Mouse (Mus musculus): ENCODE results near the gene Bid.
A peak's percentile ranks its signal among the peaks of the same experiment; 100 is the strongest.
"Not testable (repeated sequence)": the region's sequence is repeated elsewhere in the genome, so short reads cannot be mapped to it uniquely, and the experiment has no call there.

Bid gene

DNA sequence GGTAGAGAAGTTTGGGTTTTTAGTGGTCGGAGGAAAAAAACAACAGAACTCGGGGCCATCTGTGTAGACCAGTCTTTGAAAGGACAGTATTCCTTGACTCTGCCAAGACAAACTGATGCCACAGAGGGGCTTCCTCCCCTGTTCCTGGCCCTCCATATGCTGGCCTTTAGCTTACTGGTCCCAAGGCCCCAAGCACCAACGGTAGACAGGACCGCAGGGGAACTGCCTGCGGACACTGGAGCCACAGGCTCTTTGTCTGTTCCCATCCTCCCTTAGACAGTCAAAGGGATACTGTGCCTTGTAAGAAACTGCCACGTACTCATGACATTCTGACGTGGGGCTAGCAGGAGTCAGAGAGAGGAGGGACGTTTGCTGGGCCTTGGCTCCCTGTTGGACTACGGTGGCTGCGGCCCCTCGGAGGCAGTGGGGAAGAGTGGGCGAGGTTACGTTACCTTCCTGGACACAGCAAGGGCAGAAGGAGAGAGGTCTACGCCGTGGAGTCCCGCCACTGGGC is 20.5 kb upstream of the Bid start:
- no peak for DNase-seq (ENCODE audit: low read depth, low spot score)

- no peak for DNase-seq (ENCODE audit: low read depth, low spot score)
Measured at GRCm38 (mm10) chr6:120934176-120934575, 17.5 kb upstream of the Bid start.

DNA sequence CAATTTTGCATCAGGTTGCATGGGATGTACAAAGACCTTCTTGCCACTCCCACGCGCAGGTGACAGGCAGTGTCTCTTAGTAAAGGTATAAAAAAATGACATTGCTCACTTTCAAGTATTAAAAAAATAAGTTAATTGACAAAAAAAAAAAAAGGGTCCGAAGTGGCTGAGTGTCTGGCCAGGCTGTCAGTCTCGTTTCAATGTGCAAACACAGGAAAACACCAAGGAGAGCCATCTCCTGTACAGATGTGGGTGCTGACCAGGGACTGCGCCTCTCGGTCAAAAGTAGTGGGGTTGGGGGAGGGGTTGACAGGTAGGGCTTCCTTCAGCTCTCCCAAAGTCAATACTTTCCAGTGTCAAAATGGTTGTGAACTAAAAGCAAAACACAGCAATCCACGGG is 17.0 kb upstream of the Bid start:
- no peak for DNase-seq (ENCODE audit: low read depth, low spot score)

DNA sequence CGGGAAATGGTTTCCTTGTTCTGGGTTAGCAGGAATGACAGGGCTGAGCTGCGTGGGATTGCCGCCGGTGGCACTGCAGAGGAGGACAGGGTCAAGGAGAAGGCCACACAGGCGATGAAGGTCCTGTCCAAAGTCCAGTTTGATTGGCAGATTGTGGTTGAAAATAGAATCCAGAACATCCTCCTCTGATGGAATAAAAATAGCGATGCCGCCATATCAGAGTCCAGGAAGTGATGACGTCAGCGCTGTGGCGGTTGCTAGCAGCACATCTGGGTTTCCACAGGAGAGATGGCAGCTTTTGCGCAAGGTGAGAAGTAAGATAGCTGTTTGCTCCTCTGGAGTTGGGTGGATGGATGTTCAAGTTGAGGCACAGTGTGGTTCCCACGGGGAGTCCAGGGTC is 15.9 kb upstream of the Bid start:
- no peak for DNase-seq (ENCODE audit: low read depth, low spot score)

DNA sequence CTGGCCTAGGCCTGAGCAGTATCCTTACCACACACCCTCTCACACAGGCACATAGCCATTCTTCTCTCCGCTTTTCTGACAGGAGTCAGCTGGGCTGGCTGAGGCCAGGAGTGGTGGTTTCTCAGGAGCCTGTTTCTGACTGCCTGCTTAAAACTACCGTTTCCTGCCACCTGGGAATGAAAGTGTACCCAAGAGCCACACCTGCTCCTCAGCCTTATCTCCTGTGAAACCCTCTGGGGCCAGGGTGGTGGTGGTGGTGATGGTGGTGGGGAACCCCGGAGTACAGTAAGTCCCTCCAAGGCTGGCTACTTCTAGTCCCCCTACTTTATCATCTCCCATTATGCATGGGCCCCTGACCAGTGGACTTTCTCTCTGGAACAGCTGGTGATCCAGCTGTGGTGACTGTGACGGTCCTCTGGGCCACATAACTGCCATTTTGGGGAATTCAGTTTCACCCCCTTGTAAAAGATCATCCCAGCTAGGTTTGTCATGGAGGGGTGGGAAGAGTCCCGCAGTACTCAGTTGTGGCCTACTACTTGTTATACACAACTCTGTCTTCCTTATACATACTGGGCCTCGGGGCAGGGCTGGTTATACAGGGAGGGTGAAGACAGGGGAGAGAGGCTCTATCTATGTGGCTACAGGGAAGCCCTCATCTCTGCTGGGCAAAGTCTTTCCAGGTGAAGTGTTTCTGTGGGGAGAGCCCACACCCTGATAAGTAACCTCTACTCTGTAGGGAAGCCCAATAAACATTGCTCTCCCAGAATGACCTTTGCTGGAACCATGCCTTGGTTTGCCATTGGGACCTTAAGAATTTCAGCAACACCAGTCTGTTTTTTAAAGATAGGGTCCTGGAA is 14.0 kb upstream of the Bid start:
- no peak for DNase-seq (ENCODE audit: low read depth, low spot score)

GRCm38 (mm10) chr6:120929421-120929820 is 12.8 kb upstream of the Bid start:
- no peak for DNase-seq (ENCODE audit: low read depth, low spot score)

DNA sequence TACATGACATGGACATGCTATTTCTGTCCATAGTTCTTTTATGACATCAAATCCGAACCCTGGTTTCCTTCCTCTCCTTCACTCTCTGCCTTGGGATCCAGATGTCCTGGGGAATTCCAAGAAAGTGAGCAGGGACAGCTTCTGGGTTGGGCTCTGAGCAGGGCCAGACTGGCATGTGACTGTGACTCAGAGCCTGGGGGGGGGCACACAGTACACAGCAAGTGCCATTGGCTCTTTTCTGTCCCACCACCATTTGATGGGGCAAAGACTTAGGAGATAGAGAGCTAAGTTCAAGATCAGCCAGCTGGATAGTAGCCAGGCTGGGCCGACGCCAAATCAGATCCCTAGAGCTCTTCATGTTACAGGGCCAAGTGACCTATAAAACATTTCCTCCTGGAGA is 11.1 kb upstream of the Bid start:
- DNase-seq (ENCODE audit: low read depth, low spot score) = no peak

DNA sequence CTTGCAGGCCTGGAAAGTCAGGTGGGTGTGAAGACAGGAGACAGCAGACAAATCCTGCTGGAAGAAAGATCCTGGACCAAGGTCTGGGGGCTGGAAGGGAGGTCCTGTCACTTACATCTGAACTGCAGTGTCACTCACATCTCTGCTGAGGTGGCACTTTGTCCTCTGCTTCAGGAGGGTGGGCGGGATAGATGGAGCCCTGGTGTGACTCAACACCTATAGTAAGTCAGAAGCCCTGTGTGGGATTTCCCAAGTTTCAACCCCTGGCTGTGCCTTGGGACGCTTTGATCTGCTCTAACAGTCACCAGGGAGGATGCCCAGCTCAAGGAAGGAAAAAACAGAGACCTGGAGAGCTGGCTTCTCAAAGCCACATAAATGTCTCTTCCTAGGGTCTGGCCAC is 10.2 kb upstream of the Bid start:
- no peak for DNase-seq (ENCODE audit: low read depth, low spot score)

DNA sequence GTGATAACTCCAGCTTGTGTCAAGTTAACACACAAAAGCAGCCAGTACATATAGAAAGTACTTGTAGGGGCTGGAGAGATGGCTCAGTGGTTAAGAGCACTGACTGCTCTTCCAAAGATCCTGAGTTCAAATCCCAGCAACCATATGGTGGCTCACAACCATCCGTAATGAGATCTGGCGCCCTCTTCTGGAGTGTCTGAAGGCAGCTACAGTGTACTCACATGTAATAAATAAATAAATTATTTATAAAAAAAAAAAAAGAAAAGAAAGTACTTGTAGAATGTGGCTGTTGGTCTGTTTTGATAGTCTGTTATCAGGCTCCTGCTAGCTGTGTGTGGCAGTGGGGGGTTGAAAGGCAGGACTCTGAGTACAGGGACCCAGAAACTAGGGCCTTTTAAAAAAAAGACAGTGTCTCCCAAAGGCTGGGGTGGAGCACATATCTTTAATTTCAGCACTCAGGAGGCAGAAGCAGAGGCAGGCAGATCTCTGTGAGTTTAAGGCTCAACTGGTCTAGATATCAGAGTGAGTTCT is 8.2 kb upstream of the Bid start:
- not testable (repeated sequence) for DNase-seq (ENCODE audit: low read depth, low spot score)

DNA sequence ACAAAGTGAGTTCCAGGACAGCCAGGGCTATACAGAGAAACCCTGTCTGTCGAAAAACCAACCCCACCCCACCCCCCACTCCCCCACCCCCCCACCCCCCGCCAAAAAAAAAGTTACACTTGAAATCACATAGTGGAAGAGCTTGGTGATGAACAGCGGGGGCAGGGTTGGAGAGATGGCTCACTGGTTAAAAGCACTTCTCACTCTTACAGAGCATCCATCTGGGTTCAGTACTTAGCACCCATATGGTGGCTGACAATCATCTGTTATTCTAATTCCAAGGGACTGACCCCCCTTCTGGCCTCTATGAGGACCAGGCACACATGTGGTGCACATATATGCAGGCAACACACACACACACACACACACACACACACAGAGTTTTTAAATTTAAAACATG is 1.3 kb upstream of the Bid start:
- DNase-seq (ENCODE audit: low read depth, low spot score) = no peak

- DNase-seq (ENCODE audit: low read depth, low spot score) = not testable (repeated sequence)
Measured at GRCm38 (mm10) chr6:120916972-120917881, 574 bp upstream of the Bid start.

- DNase-seq (ENCODE audit: low read depth, low spot score) = no peak
Measured at GRCm38 (mm10) chr6:120915649-120915975, 1.0 kb downstream of the Bid start.

DNA sequence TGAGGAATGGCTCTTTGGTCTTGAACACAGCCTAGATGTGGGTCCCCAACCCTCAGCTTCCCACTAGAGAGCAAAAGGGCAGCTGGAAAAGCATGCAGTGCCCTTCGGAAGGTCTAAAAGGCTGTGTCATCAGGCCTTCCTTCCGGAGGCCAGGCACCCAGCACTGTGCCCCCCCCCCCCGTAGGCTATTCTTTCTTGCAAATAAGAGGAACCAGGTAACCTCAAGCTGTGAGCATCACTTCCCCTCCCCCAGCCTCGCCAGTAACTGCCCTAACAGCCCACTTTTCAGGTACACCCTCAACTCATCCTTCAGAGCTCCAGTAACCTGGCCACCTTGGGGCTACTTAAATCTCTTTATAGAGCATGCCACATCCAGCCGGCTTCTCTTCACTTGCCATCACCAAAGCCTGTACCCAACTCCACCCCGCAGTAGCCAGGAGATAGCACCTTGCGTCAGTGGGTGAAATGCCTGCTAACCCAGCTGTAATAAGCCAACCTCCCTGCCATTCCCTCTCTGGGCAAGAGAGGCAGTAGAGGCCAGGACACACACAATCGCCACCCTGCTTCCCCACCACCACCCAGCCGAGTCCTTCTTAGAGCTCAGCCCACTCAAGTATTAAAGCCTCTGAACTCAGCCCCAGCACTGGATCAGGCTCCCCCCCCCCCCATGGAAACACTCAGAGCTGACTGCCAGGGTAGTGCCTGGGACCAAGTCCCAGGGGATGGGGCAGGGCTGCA is 1.6 kb downstream of the Bid start:
- peak; percentile 66 for DNase-seq (ENCODE audit: low read depth, low spot score)

GRCm38 (mm10) chr6:120914533-120914910 is 2.1 kb downstream of the Bid start:
- no peak for DNase-seq (ENCODE audit: low read depth, low spot score)

- no peak for DNase-seq (ENCODE audit: low read depth, low spot score)
Measured at GRCm38 (mm10) chr6:120913783-120914182, 2.9 kb downstream of the Bid start.

DNA sequence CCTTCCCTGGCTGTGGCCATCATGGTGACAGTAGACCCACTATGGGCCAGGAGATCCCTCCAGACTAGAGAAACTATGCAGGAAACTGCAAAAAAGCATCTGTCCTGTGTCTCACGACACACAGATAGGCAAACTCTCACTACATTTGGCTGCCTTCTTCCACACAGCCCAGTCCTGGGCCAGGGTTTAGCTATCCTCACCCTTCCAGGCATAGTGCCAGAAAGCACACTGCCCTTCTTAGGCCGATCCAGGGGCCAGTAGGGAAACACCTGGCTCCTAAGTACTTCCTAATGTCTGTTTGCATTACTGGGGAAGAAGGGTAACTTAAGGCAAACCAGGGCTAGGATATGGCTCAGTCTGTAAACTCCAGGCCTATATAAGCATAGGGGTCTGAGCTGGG is 3.7 kb downstream of the Bid start:
- no peak for DNase-seq (ENCODE audit: low read depth, low spot score)

- DNase-seq (ENCODE audit: low read depth, low spot score) = no peak
Measured at GRCm38 (mm10) chr6:120911213-120912007, 5.2 kb downstream of the Bid start.

- no peak for DNase-seq (ENCODE audit: low read depth, low spot score)
Measured at GRCm38 (mm10) chr6:120909501-120909900, 7.2 kb downstream of the Bid start.

DNA sequence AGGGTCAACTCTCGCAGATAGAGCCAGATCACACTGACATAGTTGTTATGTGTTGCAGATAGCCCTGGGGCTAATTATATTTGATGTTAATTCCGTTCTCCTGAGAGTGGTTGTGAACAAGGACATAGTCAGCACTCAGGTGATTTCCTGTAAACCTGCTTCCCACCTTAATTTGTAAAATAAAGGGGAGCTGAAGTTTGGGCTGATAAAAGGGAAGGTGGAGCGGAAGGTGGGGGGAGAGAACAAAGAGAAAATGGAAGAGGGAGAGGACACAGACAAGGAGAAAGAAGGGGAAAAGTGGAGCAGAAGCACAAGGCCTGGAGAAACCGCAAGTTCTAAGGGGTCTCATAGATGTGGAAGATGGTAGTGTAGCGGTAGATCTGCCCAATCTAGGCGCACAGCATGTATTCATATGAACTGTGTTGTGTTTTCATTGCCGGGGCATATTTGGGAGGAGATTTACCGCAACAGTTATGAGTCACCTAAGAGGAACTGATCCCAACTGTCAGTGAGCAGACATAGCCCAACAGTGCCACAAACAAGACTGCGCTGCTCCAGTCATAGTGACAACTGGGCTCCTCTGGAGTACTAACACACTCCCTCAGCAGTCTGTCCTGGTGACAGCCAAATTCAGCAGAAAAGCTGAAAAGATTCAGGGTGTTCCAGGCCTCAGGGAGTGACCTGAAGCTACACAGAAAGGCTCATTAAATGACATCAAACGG is 8.6 kb downstream of the Bid start:
- DNase-seq (ENCODE audit: low read depth, low spot score) = peak; percentile 71

- no peak for DNase-seq (ENCODE audit: low read depth, low spot score)
Measured at GRCm38 (mm10) chr6:120906521-120906920, 10.1 kb downstream of the Bid start.

Data from R1 (cell line).